Mouse (Mus musculus) liver, postnatal 0 days (tissue): ENCODE measurements around the gene Irf2bpl.

Experiments
- CTCF ChIP-seq: sonication (generic); IDR thresholded peaks from 2 replicates; pipeline ENCODE4 v1.5.1; 2016; ENCODE audit warnings: antibody characterized with exemption, low read depth
- EP300 ChIP-seq: IDR thresholded peaks from 2 replicates; pipeline ENCODE4 v1.6.1; 2016; ENCODE audit warnings: antibody characterized with exemption, low read depth, mild to moderate bottlenecking

- no peak; the same call in 1 of the 2 replicates for TF ChIP-seq CTCF
- no peak for TF ChIP-seq EP300
Observed at GRCm38 (mm10) chr12:86890091-86890720, 5.6 kb upstream of the Irf2bpl start.
